Mouse (Mus musculus) intestine, embryonic 15.5 days (tissue): ENCODE data around the gene Enox1. TPM values are rescaled to one million over a fixed set of nuclear protein-coding genes. Genes with fewer than 3 reads are reported as not detected.

ENCODE experiments used
- ATAC-seq: fragments of 200-750 bp; cut with Nextera tagmentation; 2 replicates; pipeline ENCODE4 v1.8.0; 2017; ENCODE audit warnings: moderate TSS enrichment, moderate library complexity
- H3K27ac ChIP-seq: fragments of 300-500 bp; sonication (generic); 2 replicates; pipeline ENCODE4 v1.5.1; 2015; ENCODE audit warnings: mild to moderate bottlenecking, inconsistent platforms
- H3K27me3 ChIP-seq: fragments of 300-500 bp; sonication (generic); replicated peaks from 2 replicates; pipeline ENCODE4 v1.6.1; 2015; ENCODE audit warnings: inconsistent platforms
- H3K36me3 ChIP-seq: fragments of 300-500 bp; sonication (generic); 2 replicates; pipeline ENCODE4 v1.6.1; 2015; ENCODE audit warnings: inconsistent platforms
- H3K4me1 ChIP-seq: fragments of 300-500 bp; sonication (generic); replicated peaks from 2 replicates; pipeline ENCODE4 v1.6.1; 2015; ENCODE audit warnings: inconsistent platforms
- H3K4me2 ChIP-seq: fragments of 300-500 bp; sonication (generic); replicated peaks from 2 replicates; pipeline ENCODE4 v1.6.1; 2015; ENCODE audit warnings: mild to moderate bottlenecking, inconsistent platforms
- H3K4me3 ChIP-seq: fragments of 300-500 bp; sonication (generic); replicated peaks from 2 replicates; pipeline ENCODE4 v1.5.1; 2015; ENCODE audit warnings: inconsistent platforms
- H3K9ac ChIP-seq: fragments of 300-500 bp; sonication (generic); 2 replicates; pipeline ENCODE4 v1.6.1; 2015; ENCODE audit warnings: inconsistent platforms
- H3K9me3 ChIP-seq: fragments of 300-500 bp; sonication (generic); 2 replicates; pipeline ENCODE4 v1.6.1; 2016; ENCODE audit warnings: inconsistent platforms
- WGBS: fragments of 180-500 bp; shearing (Covaris S2); methylation state at CpG from one replicate; pipeline ENCODE4 v1.1.7; 2015; 5-methylcytosine and 5-hydroxymethylcytosine counted together
- polyA plus RNA-seq: library from polyadenylated mRNA; unstranded; fragments of >200 nt; fragmentation: Nextera tagmentation; extraction: Ambion mirVana; gene quantifications from 2 replicates; pipeline ENCODE4 v1.2.1, GENCODE M21; 2015

The Enox1 gene
- polyA plus RNA-seq, 1 experiment from 2014 or later, result 6.3 TPM

DNA sequence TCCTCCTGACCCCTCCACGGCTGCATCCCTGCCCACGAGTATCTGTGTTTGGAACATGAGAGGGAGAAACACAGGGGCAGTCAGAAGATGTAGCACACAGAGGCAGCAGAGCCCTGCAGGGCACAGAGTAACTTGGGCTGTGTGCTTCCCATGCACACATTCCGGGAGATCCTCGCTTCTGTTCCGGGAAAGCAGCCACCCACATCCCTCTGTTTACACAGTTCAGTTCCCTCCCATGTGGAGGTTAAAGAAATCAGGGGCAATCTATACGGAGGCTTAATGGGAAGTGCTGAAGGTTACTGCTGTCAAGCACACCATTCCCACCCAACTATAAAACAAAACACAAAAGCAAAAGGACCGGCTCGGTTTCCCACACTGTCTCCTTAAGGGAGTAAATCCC lies 516.6 kb downstream of the Enox1 start:
- peak; percentile 88 for ATAC-seq
- Histone ChIP-seq H3K4me1 (peaks cover 12% of the 10 kb centered on the region), H3K36me3 (no peaks in the 10 kb centered on the region), H3K27me3 (no peaks in the 10 kb centered on the region), H3K4me3 (no peak overlapping the region), H3K9me3 (no peaks in the 10 kb centered on the region), H3K9ac (no peak overlapping the region), H3K27ac (no peak overlapping the region), H3K4me2 (no peak overlapping the region)
- 13% methylated on average over 8 of the region's 8 CpGs for WGBS

DNA sequence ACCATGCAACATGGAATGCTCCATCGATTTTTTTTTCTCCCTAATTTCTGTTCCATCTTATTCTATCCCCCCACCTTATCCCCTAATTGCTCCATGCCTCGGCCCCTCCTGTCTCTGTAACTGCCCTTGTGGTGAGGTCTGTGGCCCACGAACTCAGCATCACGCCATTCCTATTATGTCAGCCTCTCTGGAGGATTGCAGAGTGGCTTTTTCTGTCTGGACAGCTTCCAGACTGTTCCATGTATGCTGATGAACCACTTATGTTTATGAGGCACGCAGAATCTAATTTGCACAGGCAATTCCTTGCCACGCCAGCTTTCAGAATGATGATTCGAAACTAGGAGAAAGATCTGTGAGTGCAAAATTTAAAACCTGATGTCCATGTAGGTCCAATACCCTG lies 521.4 kb downstream of the Enox1 start:
- H3K9ac ChIP-seq, result no peak overlapping the region
- H3K27ac ChIP-seq, result no peak overlapping the region
- no peaks in the 10 kb centered on the region for H3K36me3 ChIP-seq
- H3K9me3 ChIP-seq, result no peaks in the 10 kb centered on the region
- no peak for ATAC-seq
- 60% methylated on average over 7 of the region's 7 CpGs for WGBS
- H3K27me3 ChIP-seq, result no peaks in the 10 kb centered on the region
- H3K4me3 ChIP-seq, result no peak overlapping the region
- peaks cover 10% of the 10 kb centered on the region for H3K4me1 ChIP-seq
- no peak overlapping the region for H3K4me2 ChIP-seq

DNA sequence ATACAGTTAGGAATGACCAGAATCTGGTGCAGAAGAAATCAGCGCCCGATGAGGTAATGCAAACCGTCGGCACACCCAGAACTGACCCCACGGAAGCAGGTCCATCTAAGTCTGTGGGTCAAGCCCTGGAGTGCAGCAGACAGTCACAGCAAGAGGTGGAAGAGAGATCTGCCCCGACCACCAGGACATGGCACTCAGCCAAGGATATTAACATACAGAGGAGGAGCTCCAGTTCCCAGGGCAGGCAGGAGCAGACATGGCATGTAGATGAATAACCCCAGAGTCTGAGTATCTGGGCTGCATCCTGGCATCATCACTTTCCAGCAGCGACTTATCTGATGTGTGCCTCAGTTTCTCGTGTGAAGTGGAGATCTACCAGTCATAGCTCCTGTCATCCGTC lies 523.3 kb downstream of the Enox1 start:
- no peaks in the 10 kb centered on the region; the same call in 1 of the 2 replicates for H3K4me1 ChIP-seq
- 70% methylated on average over 9 of the region's 9 CpGs for WGBS
- no peak overlapping the region for H3K4me3 ChIP-seq
- H3K27ac ChIP-seq, result no peak overlapping the region
- H3K36me3 ChIP-seq, result no peaks in the 10 kb centered on the region
- no peak overlapping the region for H3K9ac ChIP-seq
- H3K9me3 ChIP-seq, result no peaks in the 10 kb centered on the region
- no peaks in the 10 kb centered on the region for H3K27me3 ChIP-seq
- no peak overlapping the region for H3K4me2 ChIP-seq
- no peak for ATAC-seq

DNA sequence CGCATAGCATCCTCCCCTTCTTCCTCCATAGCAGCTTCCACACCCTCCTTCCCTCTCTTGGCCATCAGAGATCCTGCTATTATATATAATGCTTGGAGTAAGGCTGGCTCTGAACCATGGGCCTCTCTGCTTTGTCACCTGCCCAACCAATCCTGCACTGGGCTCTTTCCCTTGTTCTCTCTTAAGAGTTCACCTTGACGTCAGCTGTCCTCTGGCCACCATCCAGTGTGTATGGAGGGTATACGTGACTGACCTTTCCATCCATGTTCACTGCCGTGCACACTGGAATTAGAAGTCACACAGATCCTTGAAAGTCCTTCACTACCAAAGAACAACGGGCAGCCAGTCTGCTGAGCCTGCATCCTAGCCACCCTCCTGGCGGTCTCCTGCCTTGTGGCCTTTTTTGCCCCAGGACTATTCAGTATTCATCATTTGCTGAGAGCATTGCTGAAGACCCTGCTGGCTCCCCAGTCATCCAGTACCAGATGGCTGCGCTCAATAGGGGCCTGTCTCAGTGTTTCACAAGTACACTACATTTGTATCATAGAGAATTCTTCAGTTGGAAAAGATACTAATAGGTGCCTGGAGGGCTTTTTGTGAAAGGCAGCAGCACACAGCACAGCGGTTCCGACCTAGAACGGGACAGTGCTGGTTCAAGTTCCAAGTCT lies 526.5 kb downstream of the Enox1 start:
- H3K4me3 ChIP-seq, result no peak overlapping the region
- no peaks in the 10 kb centered on the region for H3K9me3 ChIP-seq
- no peak overlapping the region for H3K4me2 ChIP-seq
- no peak for ATAC-seq
- no peaks in the 10 kb centered on the region for H3K36me3 ChIP-seq
- no peak overlapping the region for H3K9ac ChIP-seq
- no peaks in the 10 kb centered on the region for H3K27me3 ChIP-seq
- no peak overlapping the region for H3K27ac ChIP-seq
- H3K4me1 ChIP-seq, result no peaks in the 10 kb centered on the region; the same call in 1 of the 2 replicates
- WGBS, result 90% methylated on average over 10 of the region's 10 CpGs

DNA sequence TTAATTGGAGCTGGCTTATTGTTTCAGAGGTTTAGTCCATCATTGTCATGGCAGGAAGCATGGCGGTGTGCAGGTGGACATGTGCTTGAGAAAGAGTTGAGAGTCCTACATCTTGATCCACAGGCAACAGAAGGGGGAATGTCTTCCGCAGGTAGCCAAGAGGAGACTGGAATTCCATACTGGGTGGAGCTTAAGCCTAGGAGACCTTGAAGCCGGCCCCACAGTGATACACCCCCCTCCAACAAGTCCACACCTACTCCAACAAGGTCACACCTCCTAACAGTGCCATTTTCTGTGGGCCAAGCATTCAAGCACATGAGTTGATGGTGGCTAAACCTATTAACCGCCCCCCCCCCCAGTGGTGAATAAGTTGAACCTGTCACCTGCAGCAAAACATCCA lies 533.3 kb downstream of the Enox1 start:
- Histone ChIP-seq H3K27ac (no peak overlapping the region), H3K9ac (no peak overlapping the region), H3K9me3 (no peaks in the 10 kb centered on the region), H3K36me3 (no peaks in the 10 kb centered on the region), H3K4me3 (no peak overlapping the region), H3K4me2 (no peak overlapping the region), H3K27me3 (no peaks in the 10 kb centered on the region), H3K4me1 (no peaks in the 10 kb centered on the region)
- WGBS, result 88% methylated on average over 4 of the region's 4 CpGs
- no peak for ATAC-seq

DNA sequence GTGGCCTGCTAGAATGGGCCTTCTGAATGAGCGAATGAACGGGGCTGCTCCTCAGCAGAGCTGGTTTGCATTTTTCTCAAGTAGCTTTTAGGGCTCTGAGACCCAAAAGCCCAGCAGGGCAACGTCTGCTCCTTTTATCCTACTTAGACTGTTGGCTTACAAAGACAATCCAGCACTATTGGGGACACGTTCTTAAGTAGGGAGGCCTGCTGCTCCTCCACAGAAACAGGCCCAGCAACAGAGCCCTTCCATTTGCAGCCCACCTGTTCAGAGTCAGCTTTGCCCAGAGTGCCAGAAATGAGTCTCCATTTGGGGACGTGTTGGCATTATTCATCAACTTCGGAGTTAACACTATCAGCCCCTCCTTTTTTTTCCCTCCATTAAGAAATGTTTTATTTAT lies 548.4 kb downstream of the Enox1 start:
- H3K27ac ChIP-seq, result no peak overlapping the region
- H3K27me3 ChIP-seq, result no peaks in the 10 kb centered on the region
- no peaks in the 10 kb centered on the region for H3K4me1 ChIP-seq
- no peak overlapping the region for H3K4me2 ChIP-seq
- 72% methylated on average over 6 of the region's 6 CpGs for WGBS
- H3K4me3 ChIP-seq, result no peak overlapping the region
- no peaks in the 10 kb centered on the region for H3K9me3 ChIP-seq
- no peak for ATAC-seq
- no peak overlapping the region for H3K9ac ChIP-seq
- no peaks in the 10 kb centered on the region for H3K36me3 ChIP-seq

DNA sequence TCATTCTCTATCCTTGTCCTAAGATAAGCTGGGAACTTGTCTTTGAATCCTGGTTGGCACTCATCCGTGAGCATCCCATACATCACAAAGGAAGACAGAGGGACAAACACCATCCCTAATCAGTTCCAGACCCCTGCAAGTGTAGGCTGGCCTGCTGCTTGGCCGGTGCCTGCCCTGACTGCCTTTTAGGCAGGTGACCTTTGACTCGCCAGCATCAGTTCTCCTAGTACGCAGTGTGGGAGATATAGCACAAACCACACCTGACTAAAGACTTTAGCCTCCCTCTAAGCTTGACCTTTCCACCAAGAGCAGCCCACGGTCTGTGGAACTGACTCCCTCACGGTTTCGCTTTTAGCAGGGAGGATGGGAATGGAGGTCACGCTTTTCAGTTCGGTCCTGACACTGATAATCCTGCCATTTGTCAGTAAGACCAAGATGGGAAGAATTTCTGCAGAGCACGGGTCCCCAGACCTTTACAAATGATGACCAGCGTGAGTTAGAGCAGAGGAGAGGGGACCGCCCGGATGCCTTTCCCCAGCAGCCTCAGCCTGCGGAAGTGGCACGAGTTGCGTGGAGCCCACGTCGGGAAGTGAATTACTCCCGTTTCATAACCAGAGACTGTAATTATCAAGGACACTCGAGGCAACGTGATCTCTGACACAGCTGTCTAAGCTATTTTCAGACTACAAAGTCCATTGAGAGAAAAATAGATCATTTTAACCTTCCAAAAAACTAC lies 550.1 kb downstream of the Enox1 start:
- H3K4me2 ChIP-seq, result no peak overlapping the region
- H3K9ac ChIP-seq, result no peak overlapping the region
- no peak overlapping the region for H3K4me3 ChIP-seq
- 65% methylated on average over 21 of the region's 21 CpGs for WGBS
- no peaks in the 10 kb centered on the region for H3K9me3 ChIP-seq
- H3K27me3 ChIP-seq, result no peaks in the 10 kb centered on the region
- H3K4me1 ChIP-seq, result no peaks in the 10 kb centered on the region
- ATAC-seq, result no peak
- H3K27ac ChIP-seq, result no peak overlapping the region
- H3K36me3 ChIP-seq, result no peaks in the 10 kb centered on the region

DNA sequence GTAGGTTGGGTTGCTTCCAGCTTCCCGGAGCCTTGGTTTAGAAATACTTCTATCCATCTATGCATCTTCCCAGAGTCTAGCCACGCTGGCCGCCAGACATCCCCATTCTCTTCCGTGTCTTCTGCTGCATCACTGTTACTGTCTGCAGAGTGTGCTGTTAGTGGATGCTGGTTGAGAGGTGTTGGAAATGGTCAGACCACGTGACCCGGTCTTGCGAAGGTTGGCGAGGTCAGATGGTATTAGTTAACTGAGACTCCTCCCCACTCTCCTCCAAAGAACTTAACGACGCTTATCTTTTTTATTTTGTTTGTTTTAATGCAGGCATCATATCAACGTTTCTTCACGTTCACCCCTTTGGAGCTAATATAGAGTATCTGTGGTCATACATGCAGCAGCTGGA lies 550.7 kb downstream of the Enox1 start:
- no peak overlapping the region for H3K4me3 ChIP-seq
- no peak for ATAC-seq
- H3K9me3 ChIP-seq, result no peaks in the 10 kb centered on the region
- H3K4me2 ChIP-seq, result no peak overlapping the region
- no peaks in the 10 kb centered on the region for H3K4me1 ChIP-seq
- H3K9ac ChIP-seq, result no peak overlapping the region
- no peaks in the 10 kb centered on the region for H3K36me3 ChIP-seq
- no peaks in the 10 kb centered on the region for H3K27me3 ChIP-seq
- 78% methylated on average over 12 of the region's 12 CpGs for WGBS
- no peak overlapping the region for H3K27ac ChIP-seq

DNA sequence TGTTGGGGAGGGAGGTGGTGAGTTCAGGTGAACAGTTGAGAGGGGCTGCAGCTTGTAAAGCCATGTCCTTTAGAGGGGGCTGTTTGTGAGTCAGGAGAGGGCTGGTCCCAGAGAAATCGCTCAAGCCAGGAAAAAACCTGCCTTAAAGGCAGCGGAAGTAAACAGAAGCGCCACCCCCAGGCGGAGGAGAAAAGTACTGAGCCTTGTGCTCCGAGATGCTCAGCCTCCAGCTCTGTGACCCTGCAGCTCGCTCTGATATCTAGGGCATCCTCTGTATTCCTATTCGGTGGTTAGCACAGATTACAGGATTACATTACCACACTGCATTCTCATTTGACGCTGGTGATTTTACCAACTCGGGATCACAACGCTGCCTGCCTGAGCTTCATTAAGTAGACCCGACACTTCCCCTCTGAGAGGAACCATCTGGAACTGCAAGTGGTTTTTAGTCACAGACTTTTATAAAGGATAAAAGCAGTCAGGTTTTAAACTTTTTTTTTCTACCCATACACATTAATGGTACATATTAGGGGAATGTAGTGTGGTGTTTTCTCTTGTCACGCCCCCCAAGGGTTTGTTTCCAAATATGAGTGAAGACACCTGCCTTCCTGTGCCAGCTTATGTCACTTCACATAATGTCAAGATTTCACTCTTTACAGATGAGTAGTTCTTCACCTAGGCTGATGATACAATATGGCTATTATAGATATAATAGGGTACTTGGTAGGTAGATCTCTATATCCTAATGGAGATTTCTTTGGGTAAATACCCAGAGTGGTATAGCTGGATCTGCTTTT lies 552.0 kb downstream of the Enox1 start:
- ATAC-seq, result no peak
- H3K27me3 ChIP-seq, result no peaks in the 10 kb centered on the region
- H3K9ac ChIP-seq, result no peak overlapping the region
- no peaks in the 10 kb centered on the region for H3K4me1 ChIP-seq
- H3K9me3 ChIP-seq, result no peaks in the 10 kb centered on the region
- no peak overlapping the region for H3K27ac ChIP-seq
- WGBS, result 54% methylated on average over 12 of the region's 12 CpGs
- H3K4me2 ChIP-seq, result no peak overlapping the region
- H3K36me3 ChIP-seq, result no peaks in the 10 kb centered on the region
- H3K4me3 ChIP-seq, result no peak overlapping the region

DNA sequence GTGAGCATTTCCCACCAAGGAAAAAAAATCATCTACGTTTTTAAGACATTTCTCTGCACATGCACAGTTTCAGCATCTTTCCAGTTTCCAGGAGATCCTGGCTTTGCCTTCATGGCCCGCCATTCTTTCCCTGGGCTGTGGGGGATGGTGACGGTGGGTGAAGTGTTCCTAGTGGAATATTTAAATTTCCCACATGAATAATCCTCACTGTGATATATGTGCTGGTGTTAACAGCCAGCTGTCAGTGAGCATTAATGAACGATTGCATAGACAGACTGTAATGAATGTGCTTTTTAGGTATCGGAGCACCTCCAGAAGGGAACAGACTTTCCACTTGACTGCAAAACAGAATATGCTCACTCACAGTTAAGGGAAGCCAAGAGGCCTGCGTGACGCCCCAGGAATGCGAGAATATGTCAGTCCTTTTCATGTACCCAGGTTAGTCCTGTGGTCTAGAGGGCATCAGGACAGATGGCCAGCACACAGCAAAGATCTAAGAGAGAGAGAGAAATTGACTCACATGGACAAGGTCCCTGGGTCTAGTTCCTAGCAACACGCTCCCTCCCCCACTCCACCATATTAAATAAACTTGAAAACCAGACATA lies 558.5 kb downstream of the Enox1 start:
- no peak for ATAC-seq
- 84% methylated on average over 9 of the region's 9 CpGs for WGBS

DNA sequence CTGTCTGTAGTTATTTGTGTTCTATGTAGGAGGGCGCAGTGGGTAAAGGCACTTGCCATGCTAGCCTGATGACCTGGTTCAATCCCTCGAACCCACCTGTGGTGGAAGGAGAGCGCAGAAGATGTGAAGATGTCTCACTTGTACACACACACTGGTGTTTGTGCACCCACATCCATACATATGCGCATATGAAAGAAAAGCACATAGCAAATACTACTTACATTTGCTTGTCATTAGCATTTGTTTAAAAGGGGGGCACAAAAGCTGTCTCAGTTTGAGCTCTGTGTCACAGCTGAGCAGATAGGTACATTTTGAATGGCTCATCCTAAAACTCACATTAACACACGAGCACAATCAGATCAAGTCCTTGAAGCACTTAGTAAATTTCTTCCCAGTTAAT lies 560.4 kb downstream of the Enox1 start:
- Histone ChIP-seq H3K4me3 (no peak overlapping the region), H3K27ac (no peak overlapping the region), H3K4me1 (no peaks in the 10 kb centered on the region), H3K9me3 (no peaks in the 10 kb centered on the region), H3K27me3 (no peaks in the 10 kb centered on the region), H3K36me3 (no peaks in the 10 kb centered on the region), H3K9ac (no peak overlapping the region), H3K4me2 (no peak overlapping the region)
- WGBS, result 87% methylated on average over 5 of the region's 5 CpGs
- no peak for ATAC-seq

More for the DNA sequence above, 558.5 kb downstream of the Enox1 start:
- Histone ChIP-seq H3K9ac (no peak overlapping the region), H3K4me1 (no peaks in the 10 kb centered on the region), H3K4me3 (no peak overlapping the region), H3K27me3 (no peaks in the 10 kb centered on the region), H3K27ac (no peak overlapping the region), H3K36me3 (no peaks in the 10 kb centered on the region), H3K9me3 (no peaks in the 10 kb centered on the region), H3K4me2 (no peak overlapping the region)

DNA sequence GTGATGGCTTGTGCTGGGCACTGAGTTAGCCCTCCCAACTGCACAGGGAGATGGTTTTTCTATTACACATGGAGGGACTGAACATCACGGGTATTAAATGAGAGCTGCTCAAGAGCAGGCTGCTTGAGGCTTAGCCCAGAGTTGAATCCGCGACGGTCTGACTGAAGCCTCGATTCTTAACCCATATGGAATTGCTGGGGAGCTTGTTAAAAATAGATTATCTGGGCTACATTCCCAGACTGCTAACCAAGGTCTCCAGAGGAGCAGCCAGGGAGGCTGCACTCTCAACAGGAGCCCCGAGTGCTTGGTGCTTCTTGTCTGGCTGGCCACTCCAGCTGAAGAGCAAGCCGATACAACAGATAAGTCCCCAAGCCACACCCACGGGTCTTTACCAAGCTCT lies 562.3 kb downstream of the Enox1 start:
- Histone ChIP-seq H3K27me3 (no peaks in the 10 kb centered on the region), H3K4me2 (no peak overlapping the region)
- WGBS, result 66% methylated on average over 8 of the region's 8 CpGs

More for the DNA sequence above, 562.3 kb downstream of the Enox1 start:
- no peak for ATAC-seq
- no peaks in the 10 kb centered on the region for H3K9me3 ChIP-seq
- no peaks in the 10 kb centered on the region for H3K36me3 ChIP-seq
- H3K4me3 ChIP-seq, result no peak overlapping the region
- H3K9ac ChIP-seq, result no peak overlapping the region
- H3K27ac ChIP-seq, result no peak overlapping the region
- H3K4me1 ChIP-seq, result no peaks in the 10 kb centered on the region
